Mouse (Mus musculus): ENCODE data around the gene Cutc.

DNA sequence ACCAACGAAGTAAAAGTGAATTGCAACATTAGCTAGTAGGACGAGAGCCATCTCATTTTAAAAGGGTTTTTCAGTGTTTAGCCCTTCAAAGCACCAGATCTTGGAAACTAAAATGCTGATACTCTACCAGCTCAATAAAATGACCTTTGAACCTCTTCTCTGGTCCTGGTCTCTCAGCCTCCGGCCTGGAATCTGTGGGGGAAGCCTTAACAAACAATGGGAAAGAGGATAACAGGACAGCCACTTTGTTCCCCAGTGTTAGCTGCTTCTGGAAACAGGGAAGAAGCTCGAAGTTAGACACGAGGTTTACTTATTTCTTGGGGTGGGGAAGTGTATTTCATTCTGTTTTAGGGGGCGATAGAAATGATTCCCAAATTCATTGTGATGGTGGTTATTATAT, 19.5 kb downstream of the Cutc start:
- TF ChIP-seq CTCF (IDR thresholded peaks at IDR 0.05; ENCODE audit: insufficient read depth, low read depth, low read length) (no peak), POLR2A (IDR thresholded peaks at IDR 0.05; ENCODE audit: insufficient read depth, low read depth, low read length) (no peak)
